Mouse (Mus musculus): ENCODE measurements around the gene Aadacl3. TPM values are rescaled to one million over a fixed set of nuclear protein-coding genes. Genes with fewer than 3 reads are reported as not detected.

The Aadacl3 gene
- polyA plus RNA-seq, 1 experiment = not detected

DNA sequence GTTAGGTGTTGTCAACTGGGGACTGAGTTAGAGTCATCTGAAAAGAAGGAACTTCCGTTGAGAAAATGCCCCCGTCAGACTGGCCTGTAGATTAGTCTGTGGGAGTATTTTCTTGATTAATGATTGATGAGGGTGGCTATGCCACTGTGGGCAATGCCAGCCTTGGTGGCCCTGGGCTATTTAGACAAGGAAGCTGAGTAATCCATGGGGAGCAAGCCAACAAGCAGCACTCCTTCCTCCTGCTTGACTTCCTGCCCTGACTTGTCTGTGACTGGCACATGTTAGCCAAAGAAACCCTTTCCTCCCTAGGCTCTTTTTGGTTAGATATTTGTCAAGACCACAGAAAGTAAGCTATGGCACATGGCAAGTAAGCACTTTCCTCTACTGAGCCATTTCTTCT lies 32.8 kb downstream of the Aadacl3 start:
- H3K4me1 ChIP-seq (ENCODE audit: control insufficient read depth, insufficient read depth, low read length) = no peaks in the 10 kb centered on the region
- TF ChIP-seq POLR2A (IDR thresholded peaks at IDR 0.05; ENCODE audit: borderline replicate concordance, low read depth, low read length) (no peak), CTCF (IDR thresholded peaks at IDR 0.05; ENCODE audit: low read depth, low read length) (no peak)
- no peak overlapping the region for H3K27ac ChIP-seq (ENCODE audit: insufficient read depth, low read depth, low read length)
- no peak overlapping the region for H3K4me3 ChIP-seq (ENCODE audit: insufficient read depth, low read length)

DNA sequence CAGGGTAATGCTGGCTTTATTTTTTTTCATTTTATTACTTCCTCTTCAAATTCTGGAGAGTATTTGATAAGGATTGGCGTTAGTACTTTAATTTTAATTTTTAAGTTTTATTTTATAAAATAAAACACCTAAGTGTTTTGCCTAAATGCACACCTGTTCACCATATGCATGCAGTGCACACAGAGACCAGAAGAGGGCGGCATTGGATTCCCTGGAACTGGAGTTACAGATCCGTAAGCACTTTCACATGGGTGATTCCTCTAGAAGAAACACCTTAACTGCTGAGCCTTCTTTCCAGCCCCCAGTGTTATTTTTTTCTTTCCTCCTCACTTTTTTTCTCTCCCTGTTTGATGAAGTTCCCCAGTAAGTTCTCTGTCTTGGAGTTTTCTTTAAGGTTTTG lies 34.7 kb downstream of the Aadacl3 start:
- Histone ChIP-seq H3K4me1 (ENCODE audit: control insufficient read depth, insufficient read depth, low read length) (no peaks in the 10 kb centered on the region), H3K4me3 (ENCODE audit: insufficient read depth, low read length) (no peak overlapping the region), H3K27ac (ENCODE audit: insufficient read depth, low read depth, low read length) (no peak overlapping the region)
- TF ChIP-seq CTCF (IDR thresholded peaks at IDR 0.05; ENCODE audit: low read depth, low read length) = no peak
- TF ChIP-seq POLR2A (IDR thresholded peaks at IDR 0.05; ENCODE audit: borderline replicate concordance, low read depth, low read length) = no peak

DNA sequence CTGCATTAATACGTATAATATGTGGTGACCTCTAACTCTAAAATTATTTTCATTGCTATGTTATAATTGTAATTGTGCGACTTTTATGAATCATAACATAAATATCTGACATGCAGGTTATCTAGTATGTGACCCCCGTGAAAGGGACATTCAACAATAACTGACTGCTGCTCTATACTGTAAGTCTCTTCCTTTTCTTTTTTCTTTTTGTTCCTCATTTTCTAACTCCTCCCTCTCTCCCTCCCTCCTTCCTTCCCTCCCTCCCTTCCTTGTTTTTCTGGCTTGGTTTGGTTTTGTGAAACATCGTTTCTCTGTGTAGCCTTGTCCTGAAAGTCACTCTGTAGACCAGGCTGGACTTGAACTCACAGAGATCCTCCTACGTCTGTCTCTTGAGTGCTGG lies 39.0 kb downstream of the Aadacl3 start:
- TF ChIP-seq CTCF (IDR thresholded peaks at IDR 0.05; ENCODE audit: low read depth, low read length) (no peak), POLR2A (IDR thresholded peaks at IDR 0.05; ENCODE audit: borderline replicate concordance, low read depth, low read length) (no peak)
- H3K4me1 ChIP-seq (ENCODE audit: control insufficient read depth, insufficient read depth, low read length) = no peaks in the 10 kb centered on the region
- no peak overlapping the region for H3K27ac ChIP-seq (ENCODE audit: insufficient read depth, low read depth, low read length)
- no peak overlapping the region for H3K4me3 ChIP-seq (ENCODE audit: insufficient read depth, low read length)

DNA sequence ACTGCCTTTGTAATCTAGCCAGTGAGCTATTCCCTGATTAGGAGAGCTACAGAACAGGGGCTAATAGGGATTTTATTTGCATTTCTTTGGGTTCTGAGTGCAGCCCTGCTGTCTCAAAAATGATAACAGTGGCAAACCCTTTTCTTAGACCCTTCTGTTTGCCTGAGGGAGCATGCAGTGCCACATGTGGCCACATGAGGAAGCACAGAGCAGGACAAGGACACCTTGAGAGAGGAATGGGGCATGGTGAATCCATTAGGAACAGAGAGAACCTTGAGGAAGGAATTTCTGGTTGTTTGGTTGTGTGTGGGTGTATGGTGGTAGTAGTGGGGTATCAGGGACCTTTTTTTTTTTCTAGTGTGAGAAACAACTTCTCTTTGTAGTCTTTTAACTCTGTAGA lies 42.9 kb downstream of the Aadacl3 start:
- no peak overlapping the region for H3K4me3 ChIP-seq (ENCODE audit: insufficient read depth, low read length)
- no peaks in the 10 kb centered on the region for H3K4me1 ChIP-seq (ENCODE audit: control insufficient read depth, insufficient read depth, low read length)
- TF ChIP-seq POLR2A (IDR thresholded peaks at IDR 0.05; ENCODE audit: borderline replicate concordance, low read depth, low read length) (no peak), CTCF (IDR thresholded peaks at IDR 0.05; ENCODE audit: low read depth, low read length) (no peak)
- no peak overlapping the region for H3K27ac ChIP-seq (ENCODE audit: insufficient read depth, low read depth, low read length)

DNA sequence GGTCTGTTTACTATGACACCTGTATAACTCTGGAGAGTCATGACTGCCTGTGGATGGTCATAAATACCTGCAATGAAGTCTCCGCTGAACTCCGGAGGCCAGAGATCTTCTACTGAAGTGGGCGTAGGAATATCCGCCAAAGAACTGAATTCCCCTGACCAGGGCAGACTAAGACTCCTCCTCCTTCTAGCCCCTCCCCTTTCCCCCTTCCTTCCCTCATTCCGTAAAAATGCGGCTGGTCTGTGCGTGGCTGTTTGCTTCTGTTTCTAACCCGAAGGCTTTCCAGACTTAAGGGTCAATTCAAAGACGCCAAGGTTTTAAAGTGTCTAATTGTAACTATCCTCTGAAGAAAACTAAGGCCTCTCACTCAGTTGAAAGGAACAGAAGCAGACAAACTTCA lies 55.3 kb downstream of the Aadacl3 start, which contains the start of gene Pramef12:
Gene Pramef12, minus strand, starts transcription at position 175 of the 400 bp plus-strand sequence.
- TF ChIP-seq POLR2A (IDR thresholded peaks at IDR 0.05; ENCODE audit: borderline replicate concordance, low read depth, low read length) = no peak
- TF ChIP-seq CTCF (IDR thresholded peaks at IDR 0.05; ENCODE audit: low read depth, low read length) = no peak
- Histone ChIP-seq H3K4me1 (ENCODE audit: control insufficient read depth, insufficient read depth, low read length) (no peaks in the 10 kb centered on the region), H3K27ac (ENCODE audit: insufficient read depth, low read depth, low read length) (no peak within 1 kb of the TSS), H3K4me3 (ENCODE audit: insufficient read depth, low read length) (no peak within 1 kb of the TSS)

DNA sequence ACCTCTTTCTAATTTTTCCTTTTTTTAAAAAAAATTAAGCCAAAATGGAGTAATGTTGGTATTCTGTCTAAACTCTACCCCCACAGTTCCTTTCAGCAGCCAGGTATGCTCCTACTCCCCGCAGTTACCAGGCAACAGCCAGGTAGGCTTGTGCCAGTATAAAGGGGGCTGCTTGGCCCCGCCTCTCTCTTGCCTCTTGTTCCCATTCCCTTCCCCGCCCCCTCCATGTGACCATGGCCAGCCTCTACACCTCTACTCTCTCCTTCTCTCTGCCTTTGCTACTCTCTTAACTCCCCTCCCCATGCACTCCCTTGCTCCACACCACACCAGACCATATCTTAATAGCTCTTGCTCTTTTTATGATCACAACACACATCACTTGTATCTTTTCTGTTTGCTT lies 57.3 kb downstream of the Aadacl3 start:
- no peak overlapping the region for H3K27ac ChIP-seq (ENCODE audit: insufficient read depth, low read depth, low read length)
- TF ChIP-seq POLR2A (IDR thresholded peaks at IDR 0.05; ENCODE audit: borderline replicate concordance, low read depth, low read length) = no peak
- no peak for TF ChIP-seq CTCF (IDR thresholded peaks at IDR 0.05; ENCODE audit: low read depth, low read length)
- H3K4me3 ChIP-seq (ENCODE audit: insufficient read depth, low read length) = no peak overlapping the region
- no peaks in the 10 kb centered on the region for H3K4me1 ChIP-seq (ENCODE audit: control insufficient read depth, insufficient read depth, low read length)

DNA sequence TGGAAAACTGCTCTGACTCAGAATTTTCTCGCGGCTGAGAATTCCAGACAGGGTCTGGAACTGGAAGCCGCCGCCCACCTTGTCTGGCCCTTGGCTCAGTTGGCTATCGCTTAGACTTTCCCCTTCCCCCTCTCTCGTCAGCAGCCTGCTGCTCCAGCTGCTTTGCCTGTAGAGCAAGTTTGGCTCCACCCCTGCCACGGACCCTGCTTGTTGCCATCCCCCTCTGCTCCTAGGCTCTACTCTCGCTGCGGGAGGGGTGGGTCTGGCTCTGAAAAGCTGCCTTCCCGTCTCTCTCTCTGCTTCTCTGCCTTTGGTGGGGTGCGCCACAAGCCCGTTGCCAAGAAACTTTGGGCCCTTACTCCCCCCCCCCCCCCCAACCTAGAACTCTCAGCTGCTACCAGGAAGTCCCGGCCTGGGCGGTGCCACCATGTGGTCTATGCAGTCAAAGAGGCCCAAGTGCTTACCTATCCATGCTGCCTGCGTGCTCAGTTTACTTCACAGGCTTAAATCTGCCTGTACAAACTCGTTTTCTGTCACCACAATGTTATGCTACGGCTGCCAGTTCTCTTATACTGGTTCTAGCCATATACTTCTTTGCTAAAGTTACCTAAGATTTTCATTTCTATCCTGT lies 59.0 kb downstream of the Aadacl3 start:
- TF ChIP-seq POLR2A (IDR thresholded peaks at IDR 0.05; ENCODE audit: borderline replicate concordance, low read depth, low read length) (no peak), CTCF (IDR thresholded peaks at IDR 0.05; ENCODE audit: low read depth, low read length) (no peak)
- H3K27ac ChIP-seq (ENCODE audit: insufficient read depth, low read depth, low read length) = no peak overlapping the region
- H3K4me1 ChIP-seq (ENCODE audit: control insufficient read depth, insufficient read depth, low read length) = no peaks in the 10 kb centered on the region
- H3K4me3 ChIP-seq (ENCODE audit: insufficient read depth, low read length) = no peak overlapping the region

Other genes with a start within 250 kb of the Aadacl3 start
- gene Pramel5, start 183.3 kb downstream of the Aadacl3 start, polyA plus RNA-seq (2012; ENCODE audit: insufficient read depth, insufficient read length, missing spikeins) = not detected in 2 replicates
- gene Gm13128, start 133.5 kb downstream of the Aadacl3 start, polyA plus RNA-seq (2012; ENCODE audit: insufficient read depth, insufficient read length, missing spikeins) = not detected in 2 replicates
- not detected in 2 replicates for gene Gm13119, start 105.8 kb downstream of the Aadacl3 start, polyA plus RNA-seq (2012; ENCODE audit: insufficient read depth, insufficient read length, missing spikeins)
- gene Pramef20, start 85.8 kb downstream of the Aadacl3 start, polyA plus RNA-seq (2012; ENCODE audit: insufficient read depth, insufficient read length, missing spikeins) = not detected in 2 replicates
- not detected in 2 replicates for gene Pramef12, start 55.3 kb downstream of the Aadacl3 start, polyA plus RNA-seq (2012; ENCODE audit: insufficient read depth, insufficient read length, missing spikeins)
- not detected in 2 replicates for gene 1700012P22Rik, start 25.0 kb downstream of the Aadacl3 start, polyA plus RNA-seq (2012; ENCODE audit: insufficient read depth, insufficient read length, missing spikeins)
- not detected in 2 replicates for gene Gm9944, start 10.4 kb downstream of the Aadacl3 start, polyA plus RNA-seq (2012; ENCODE audit: insufficient read depth, insufficient read length, missing spikeins)
- not detected in 2 replicates for gene 9430007A20Rik, start 56.1 kb upstream of the Aadacl3 start, polyA plus RNA-seq (2012; ENCODE audit: insufficient read depth, insufficient read length, missing spikeins)
- gene Gm13124, start 101.4 kb upstream of the Aadacl3 start, polyA plus RNA-seq (2012; ENCODE audit: insufficient read depth, insufficient read length, missing spikeins) = not detected in 2 replicates
- not detected in 2 replicates for gene Aadacl4, start 150.0 kb upstream of the Aadacl3 start, polyA plus RNA-seq (2012; ENCODE audit: insufficient read depth, insufficient read length, missing spikeins)
- not detected in 2 replicates for gene Gm436, start 222.6 kb upstream of the Aadacl3 start, polyA plus RNA-seq (2012; ENCODE audit: insufficient read depth, insufficient read length, missing spikeins)